Mouse (Mus musculus): Measurements from ENCODE around the gene Duxf3. TPM values are rescaled to one million over a fixed set of nuclear protein-coding genes. Genes with fewer than 3 reads are reported as not detected.
"Not testable (repeated sequence)": the region's sequence is repeated elsewhere in the genome, so short reads cannot be mapped to it uniquely, and the experiment has no call there.

The Duxf3 gene
- total and polyA plus RNA-seq, 3 experiments = 0.17 TPM; not detected in 2

DNA sequence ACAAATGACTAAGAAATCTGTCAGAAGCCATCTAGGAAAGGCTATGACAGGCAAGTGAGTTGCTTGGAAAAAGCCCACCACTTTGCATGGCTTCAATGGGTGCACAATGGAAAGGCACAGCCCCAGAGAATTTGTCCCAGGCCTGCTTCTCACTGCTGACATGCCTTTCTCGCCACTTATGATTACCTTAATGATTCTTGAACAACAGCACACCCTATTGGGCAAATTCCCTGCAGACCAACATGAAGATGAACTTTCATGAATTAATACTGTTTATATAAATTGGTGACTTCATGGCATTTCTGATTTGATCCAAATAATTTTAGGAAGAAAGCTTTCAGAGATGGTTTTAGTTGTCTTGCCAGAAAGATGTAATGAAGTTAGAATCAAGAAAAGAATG is 17.1 kb upstream of the Duxf3 start:
- TF ChIP-seq SMC3 (IDR thresholded peaks at IDR 0.05; ENCODE audit: low read depth, low read length) (peak; percentile 22; the same call in 1 of the 2 replicates), MAFK (IDR thresholded peaks at IDR 0.05; ENCODE audit: insufficient replicate concordance, low read length) (no peak), RAD21 (IDR thresholded peaks at IDR 0.05; ENCODE audit: low read depth, low read length) (peak; percentile 55), CTCF (conservative IDR thresholded peaks at IDR 0.05 in 1 of 2, IDR thresholded peaks at IDR 0.05 in 1 of 2; ENCODE audit: low read depth in 2 of 2, low read length in 2 of 2) (peak in 1 of 2 experiments; percentile 50; a peak in 2 of 4 replicates)
- Histone ChIP-seq H3K9me3 (replicated peaks; ENCODE audit: low read length) (no peaks in the 10 kb centered on the region), H3K4me2 (ENCODE audit: insufficient read depth, low read depth, poor library complexity, severe bottlenecking) (no peak overlapping the region), H3K27ac (ENCODE audit: insufficient read depth, low read depth) (no peak overlapping the region), H3K4me1 (ENCODE audit: control insufficient read depth in 1 of 2, insufficient read depth in 2 of 2) (peaks cover 0 to 7% of the 10 kb centered on the region in 2 experiments; a peak in 2 of 4 replicates), H3K4me3 (replicated peaks in 1 of 3; ENCODE audit: low read depth in 2 of 3, low read length in 2 of 3, poor library complexity in 1 of 3) (no peak overlapping the region), H3K27me3 (replicated peaks) (no peaks in the 10 kb centered on the region), H3K79me2 (replicated peaks; ENCODE audit: control insufficient read depth, extremely low read depth, insufficient read depth, poor library complexity, severe bottlenecking) (no peaks in the 10 kb centered on the region), H3K36me3 (replicated peaks in 1 of 2; ENCODE audit: control insufficient read depth in 1 of 2, insufficient read depth in 1 of 2, low read length in 1 of 2) (peaks cover 0 to 2% of the 10 kb centered on the region in 2 experiments), H3K9ac (ENCODE audit: insufficient read depth, low read depth) (no peak overlapping the region)
- no peak for DNase-seq (ENCODE audit: extremely low read depth)
- in situ Hi-C loops (cut with MboI; ENCODE audit: low pct_ligation_motif_present, low pct_unique_long_range_greater_than_20kb, low sequenced_read_pairs) (no loop called here), dilution Hi-C loops (cut with MboI; ENCODE audit: extremely low pct_ligation_motif_present, extremely low pct_unique_long_range_greater_than_20kb, low sequenced_read_pairs) (no loop called here)

- H3K4me2 ChIP-seq (ENCODE audit: insufficient read depth, low read depth, poor library complexity, severe bottlenecking); H3K27ac ChIP-seq (ENCODE audit: insufficient read depth, low read depth); H3K4me3 ChIP-seq (replicated peaks in 1 of 3; ENCODE audit: low read depth in 2 of 3, low read length in 2 of 3, poor library complexity in 1 of 3); H3K79me2 ChIP-seq (replicated peaks; ENCODE audit: control insufficient read depth, extremely low read depth, insufficient read depth, poor library complexity, severe bottlenecking); DNase-seq (ENCODE audit: extremely low read depth); H3K36me3 ChIP-seq (replicated peaks in 1 of 2; ENCODE audit: control insufficient read depth in 1 of 2, insufficient read depth in 1 of 2, low read length in 1 of 2); in situ Hi-C loops (cut with MboI; ENCODE audit: low pct_ligation_motif_present, low pct_unique_long_range_greater_than_20kb, low sequenced_read_pairs); H3K9me3 ChIP-seq (replicated peaks; ENCODE audit: low read length); H3K4me1 ChIP-seq (ENCODE audit: control insufficient read depth in 1 of 2, insufficient read depth in 2 of 2); H3K9ac ChIP-seq (ENCODE audit: insufficient read depth, low read depth); dilution Hi-C loops (cut with MboI; ENCODE audit: extremely low pct_ligation_motif_present, extremely low pct_unique_long_range_greater_than_20kb, low sequenced_read_pairs): not testable (repeated sequence)
- H3K27me3 ChIP-seq (replicated peaks) = peaks cover 47% of the 10 kb centered on the region
Observed at GRCm38 (mm10) chr10:58238984-58239740, 6.7 kb upstream of the Duxf3 start.

- no peak within 1 kb of the TSS for H3K27ac ChIP-seq (ENCODE audit: insufficient read depth, low read depth)
- TF ChIP-seq MYC (IDR thresholded peaks at IDR 0.05; ENCODE audit: low read depth, low read length) (no peak), RCOR1 (conservative IDR thresholded peaks at IDR 0.05; ENCODE audit: low read depth, low read length) (no peak), RAD21 (IDR thresholded peaks at IDR 0.05; ENCODE audit: low read depth, low read length) (no peak), MXI1 (IDR thresholded peaks at IDR 0.05; ENCODE audit: low read depth, low read length) (no peak), CHD1 (IDR thresholded peaks at IDR 0.05; ENCODE audit: low read depth, low read length) (no peak)
- no peak within 1 kb of the TSS for H3K9ac ChIP-seq (ENCODE audit: insufficient read depth, low read depth)
- H3K4me2 ChIP-seq (ENCODE audit: insufficient read depth, low read depth, poor library complexity, severe bottlenecking) = no peak within 1 kb of the TSS
- H3K9me3 ChIP-seq (replicated peaks; ENCODE audit: low read length) = no peaks in the 10 kb centered on the region
- H3K79me2 ChIP-seq (replicated peaks; ENCODE audit: control insufficient read depth, extremely low read depth, insufficient read depth, poor library complexity, severe bottlenecking) = no peaks in the 10 kb centered on the region
- no peaks in the 10 kb centered on the region for H3K36me3 ChIP-seq (replicated peaks in 1 of 2; ENCODE audit: control insufficient read depth in 1 of 2, insufficient read depth in 1 of 2, low read length in 1 of 2)
- peaks cover 40% of the 10 kb centered on the region for H3K27me3 ChIP-seq (replicated peaks)
- dilution Hi-C loops (cut with MboI; ENCODE audit: extremely low pct_ligation_motif_present, extremely low pct_unique_long_range_greater_than_20kb, low sequenced_read_pairs) (no loop called here), in situ Hi-C loops (cut with MboI; ENCODE audit: low pct_ligation_motif_present, low pct_unique_long_range_greater_than_20kb, low sequenced_read_pairs) (no loop called here)
- DNase-seq (ENCODE audit: extremely low read depth) = no peak
- no peak within 1 kb of the TSS for H3K4me3 ChIP-seq (replicated peaks in 1 of 3; ENCODE audit: low read depth in 2 of 3, low read length in 2 of 3, poor library complexity in 1 of 3)
- no peaks in the 10 kb centered on the region for H3K4me1 ChIP-seq (ENCODE audit: control insufficient read depth in 1 of 2, insufficient read depth in 2 of 2)
Observed at GRCm38 (mm10) chr10:58236613-58237012, 4.1 kb upstream of the Duxf3 start, which contains the start of gene Gm4981. Gene Gm4981 (minus strand): TSS chr10:58236701.

- H3K79me2 ChIP-seq (replicated peaks; ENCODE audit: control insufficient read depth, extremely low read depth, insufficient read depth, poor library complexity, severe bottlenecking); DNase-seq (ENCODE audit: extremely low read depth); H3K4me2 ChIP-seq (ENCODE audit: insufficient read depth, low read depth, poor library complexity, severe bottlenecking); H3K9ac ChIP-seq (ENCODE audit: insufficient read depth, low read depth); H3K36me3 ChIP-seq (replicated peaks in 1 of 2; ENCODE audit: control insufficient read depth in 1 of 2, insufficient read depth in 1 of 2, low read length in 1 of 2); H3K9me3 ChIP-seq (replicated peaks; ENCODE audit: low read length); H3K4me3 ChIP-seq (replicated peaks in 1 of 3; ENCODE audit: low read depth in 2 of 3, low read length in 2 of 3, poor library complexity in 1 of 3); dilution Hi-C loops (cut with MboI; ENCODE audit: extremely low pct_ligation_motif_present, extremely low pct_unique_long_range_greater_than_20kb, low sequenced_read_pairs); H3K4me1 ChIP-seq (ENCODE audit: control insufficient read depth in 1 of 2, insufficient read depth in 2 of 2); H3K27ac ChIP-seq (ENCODE audit: insufficient read depth, low read depth); in situ Hi-C loops (cut with MboI; ENCODE audit: low pct_ligation_motif_present, low pct_unique_long_range_greater_than_20kb, low sequenced_read_pairs): not testable (repeated sequence)
- peaks cover 26% of the 10 kb centered on the region for H3K27me3 ChIP-seq (replicated peaks)
Observed at GRCm38 (mm10) chr10:58234985-58235384, 2.5 kb upstream of the Duxf3 start.

GRCm38 (mm10) chr10:58233740-58234121 is 1.3 kb upstream of the Duxf3 start:
- DNase-seq (ENCODE audit: extremely low read depth); H3K9ac ChIP-seq (ENCODE audit: insufficient read depth, low read depth); H3K9me3 ChIP-seq (replicated peaks; ENCODE audit: low read length); H3K27ac ChIP-seq (ENCODE audit: insufficient read depth, low read depth); H3K79me2 ChIP-seq (replicated peaks; ENCODE audit: control insufficient read depth, extremely low read depth, insufficient read depth, poor library complexity, severe bottlenecking); in situ Hi-C loops (cut with MboI; ENCODE audit: low pct_ligation_motif_present, low pct_unique_long_range_greater_than_20kb, low sequenced_read_pairs); H3K36me3 ChIP-seq (replicated peaks in 1 of 2; ENCODE audit: control insufficient read depth in 1 of 2, insufficient read depth in 1 of 2, low read length in 1 of 2); H3K4me2 ChIP-seq (ENCODE audit: insufficient read depth, low read depth, poor library complexity, severe bottlenecking); H3K4me3 ChIP-seq (replicated peaks in 1 of 3; ENCODE audit: low read depth in 2 of 3, low read length in 2 of 3, poor library complexity in 1 of 3); dilution Hi-C loops (cut with MboI; ENCODE audit: extremely low pct_ligation_motif_present, extremely low pct_unique_long_range_greater_than_20kb, low sequenced_read_pairs); H3K4me1 ChIP-seq (ENCODE audit: control insufficient read depth in 1 of 2, insufficient read depth in 2 of 2): not testable (repeated sequence)
- H3K27me3 ChIP-seq (replicated peaks) = peaks cover 22% of the 10 kb centered on the region
